Mouse (Mus musculus) ES-E14 (cell line): ENCODE data around the gene Gm10842. TPM values are rescaled to one million over a fixed set of nuclear protein-coding genes. Genes with fewer than 3 reads are reported as not detected.
A peak's percentile ranks its signal among the peaks of the same experiment; 100 is the strongest.

Experiments
- DNase-seq: peaks from one replicate; pipeline ENCODE4 v3.0.0-alpha.2; 2013; ENCODE audit warnings: low read depth, low spot score
- H3K27ac ChIP-seq: 2 replicates; pipeline ENCODE4 v1.5.1; 2012; ENCODE audit warnings: low read depth, mild to moderate bottlenecking, low read length, moderate library complexity, mixed read lengths; ENCODE audit not compliant: poor library complexity, insufficient read depth, severe bottlenecking
- H3K36me3 ChIP-seq: 2 replicates; pipeline ENCODE4 v1.6.1; 2012; ENCODE audit warnings: mild to moderate bottlenecking, low read length, moderate library complexity, mixed read lengths; ENCODE audit not compliant: control insufficient read depth, poor library complexity, insufficient read depth, severe bottlenecking
- H3K4me1 ChIP-seq, 2 experiments: fragments of 150-350 bp in 1 of 2; sonication (generic) in 1 of 2; 2 replicates each; pipeline ENCODE4 v1.6.1; 2012; ENCODE audit warnings: low read length in 2 of 2, mild to moderate bottlenecking in 1 of 2, mixed read lengths in 1 of 2; ENCODE audit not compliant: control insufficient read depth in 2 of 2, insufficient read depth in 2 of 2, poor library complexity in 1 of 2
- H3K4me3 ChIP-seq, 2 experiments: fragments of 150-350 bp in 1 of 2; sonication (generic) in 1 of 2; 2 replicates each; pipeline ENCODE4 v1.5.1; 2012; ENCODE audit warnings: low read length in 2 of 2, low read depth in 1 of 2, mild to moderate bottlenecking in 1 of 2, mixed read lengths in 1 of 2; ENCODE audit not compliant: insufficient read depth in 1 of 2, poor library complexity in 1 of 2, severe bottlenecking in 1 of 2
- H3K9ac ChIP-seq: 2 replicates; pipeline ENCODE4 v1.6.1; 2012; ENCODE audit warnings: low read depth, mild to moderate bottlenecking, low read length, mixed read lengths; ENCODE audit not compliant: poor library complexity, insufficient read depth, severe bottlenecking
- H3K9me3 ChIP-seq: fragments of 150-350 bp; sonication (generic); 2 replicates; pipeline ENCODE4 v1.6.1; 2012; ENCODE audit warnings: low read depth, mild to moderate bottlenecking, low read length; ENCODE audit not compliant: control insufficient read depth, insufficient read depth
- CHD2 ChIP-seq: IDR thresholded peaks from 2 replicates; pipeline ENCODE4 v1.6.1; 2014; ENCODE audit warnings: mild to moderate bottlenecking, low read depth, low read length, inconsistent platforms
- HCFC1 ChIP-seq: IDR thresholded peaks from 2 replicates; pipeline ENCODE4 v1.6.1; 2012; ENCODE audit warnings: low read length, inconsistent platforms, borderline replicate concordance; ENCODE audit not compliant: insufficient read depth
- MAFK ChIP-seq: IDR thresholded peaks from 2 replicates; pipeline ENCODE4 v1.6.1; 2014; ENCODE audit warnings: mild to moderate bottlenecking, low read depth, low read length, inconsistent platforms; ENCODE audit not compliant: insufficient read depth
- ZC3H11A ChIP-seq: IDR thresholded peaks from 2 replicates; pipeline ENCODE4 v1.6.1; 2012; ENCODE audit warnings: low read depth, mild to moderate bottlenecking, inconsistent platforms, low read length, borderline replicate concordance
- ZNF384 ChIP-seq: IDR thresholded peaks from 2 replicates; pipeline ENCODE4 v1.6.1; 2012; ENCODE audit warnings: low read depth, low read length, inconsistent platforms
- in situ Hi-C, 2 experiments: fragments of 600-800 bp; cut with MboI; formaldehyde crosslinking; loops; one replicate each; pipeline ENCODE4 v1.15.1; 2025; ENCODE audit warnings: low sequenced_read_pairs in 2 of 2, inconsistent platforms in 1 of 2; ENCODE audit not compliant: unreplicated experiment in 2 of 2
- total RNA-seq: library from RNA; depleted of rRNA; stranded (reverse); fragments of 300-350 nt; gene quantifications from 2 replicates; pipeline ENCODE4 v1.2.3, GENCODE M21; 2012

Gene Gm10842
- total RNA-seq, 1 experiment: not detected

- peaks cover 8 to 43% of the 10 kb centered on the region in 2 experiments; a peak in 3 of 4 replicates for H3K4me1 ChIP-seq
These were observed 9.2 kb downstream of the Gm10842 start for GRCm38 (mm10) chr11:105155915-105156314.

GRCm38 (mm10) chr11:105156748-105157267 is 10.1 kb downstream of the Gm10842 start:
- Histone ChIP-seq H3K4me1 (peaks cover 5 to 41% of the 10 kb centered on the region in 2 experiments), H3K27ac (peak overlapping the region; percentile 55), H3K9me3 (no peaks in the 10 kb centered on the region), H3K36me3 (no peaks in the 10 kb centered on the region), H3K4me3 (peak overlapping the region; percentile 37 to 53), H3K9ac (peak overlapping the region; percentile 38)
- no peak for TF ChIP-seq ZNF384
- 0 out of 2 replicates have a peak, but pooled peaks have one; percentile 35 for TF ChIP-seq MAFK
- TF ChIP-seq ZC3H11A: no peak
- no peak for DNase-seq
- in situ Hi-C loops: loop anchor here in 1 of 2 experiments (25.0 kb wide), 1 partner anchor 1195 kb away; the partner anchor contains the start of genes Arf2 and Nsf

More at GRCm38 (mm10) chr11:105155915-105156314, 9.2 kb downstream of the Gm10842 start:
- no peak for DNase-seq
- Histone ChIP-seq H3K4me3 (no peak overlapping the region), H3K36me3 (no peaks in the 10 kb centered on the region), H3K9ac (peak overlapping the region; percentile 27; the same call in 1 of the 2 replicates), H3K9me3 (no peaks in the 10 kb centered on the region), H3K27ac (no peak overlapping the region)
- in situ Hi-C loops: loop anchor here in 1 of 2 experiments (25.0 kb wide), 1 partner anchor 1194 kb away; the partner anchor contains the start of genes Arf2 and Nsf
- TF ChIP-seq ZNF384 (no peak), CHD2 (no peak), ZC3H11A (no peak)

GRCm38 (mm10) chr11:105158047-105158446 is 11.4 kb downstream of the Gm10842 start:
- H3K4me1 ChIP-seq: peaks cover 4 to 39% of the 10 kb centered on the region in 2 experiments
- no peak overlapping the region for H3K27ac ChIP-seq
- H3K36me3 ChIP-seq: no peaks in the 10 kb centered on the region
- in situ Hi-C loops: loop anchor here in 1 of 2 experiments (25.0 kb wide), 1 partner anchor 1196 kb away; the partner anchor contains the start of genes Arf2 and Nsf
- DNase-seq: no peak
- no peak overlapping the region for H3K9ac ChIP-seq
- no peaks in the 10 kb centered on the region for H3K9me3 ChIP-seq
- no peak overlapping the region for H3K4me3 ChIP-seq
- TF ChIP-seq ZNF384: no peak
- TF ChIP-seq CHD2: no peak
- no peak for TF ChIP-seq MAFK
- TF ChIP-seq ZC3H11A: no peak
- TF ChIP-seq HCFC1: no peak

GRCm38 (mm10) chr11:105159673-105160360 is 13.1 kb downstream of the Gm10842 start:
- TF ChIP-seq HCFC1 (no peak; the same call in 1 of the 2 replicates), ZNF384 (peak; percentile 37; the same call in 1 of the 2 replicates), MAFK (peak; percentile 88; the same call in 1 of the 2 replicates)
- DNase-seq: no peak

More at GRCm38 (mm10) chr11:105159673-105160360, 13.1 kb downstream of the Gm10842 start:
- in situ Hi-C loops: loop anchor here in 1 of 2 experiments (25.0 kb wide), 1 partner anchor 1198 kb away; the partner anchor contains the start of genes Arf2 and Nsf
- Histone ChIP-seq H3K27ac (peak overlapping the region; percentile 69), H3K9ac (no peak overlapping the region), H3K36me3 (no peaks in the 10 kb centered on the region), H3K9me3 (no peaks in the 10 kb centered on the region), H3K4me3 (no peak overlapping the region), H3K4me1 (peaks cover 4 to 31% of the 10 kb centered on the region in 2 experiments)
